Mouse (Mus musculus): ENCODE results near the gene Skap1. TPM values are rescaled to one million over a fixed set of nuclear protein-coding genes. Genes with fewer than 3 reads are reported as not detected.

Skap1 gene
- polyA plus RNA-seq, 1 experiment, result 3.0 TPM

- H3K4me1 ChIP-seq (ENCODE audit: control insufficient read depth, insufficient read depth, insufficient read length, low read length), result no peaks in the 10 kb centered on the region
- H3K27ac ChIP-seq (ENCODE audit: insufficient read depth, low read depth, low read length), result peak overlapping the region; percentile 11; the same call in 1 of the 2 replicates
- TF ChIP-seq POLR2A (IDR thresholded peaks at IDR 0.05; ENCODE audit: low read depth, low read length) (no peak), CTCF (IDR thresholded peaks at IDR 0.05; ENCODE audit: extremely low read depth, insufficient read length, insufficient replicate concordance, low read depth, low read length) (no peak)
- WGBS, result 87% methylated on average over 10 of the region's 10 CpGs
- H3K36me3 ChIP-seq (ENCODE audit: control insufficient read depth, insufficient read depth, low read length), result no peaks in the 10 kb centered on the region
- peaks cover 24% of the 10 kb centered on the region; the same call in 1 of the 2 replicates for H3K27me3 ChIP-seq (ENCODE audit: control insufficient read depth, insufficient read depth, low read length)
- peak overlapping the region; percentile 16; the same call in 1 of the 2 replicates for H3K4me3 ChIP-seq (ENCODE audit: low read depth, low read length)
Measured at GRCm38 (mm10) chr11:96465426-96466056, 1.1 kb downstream of the Skap1 start.

- Histone ChIP-seq H3K36me3 (ENCODE audit: control insufficient read depth, insufficient read depth, low read length) (no peaks in the 10 kb centered on the region), H3K4me1 (ENCODE audit: control insufficient read depth, insufficient read depth, insufficient read length, low read length) (no peaks in the 10 kb centered on the region), H3K4me3 (ENCODE audit: low read depth, low read length) (no peak overlapping the region), H3K27me3 (ENCODE audit: control insufficient read depth, insufficient read depth, low read length) (peaks cover 24% of the 10 kb centered on the region; the same call in 1 of the 2 replicates), H3K27ac (ENCODE audit: insufficient read depth, low read depth, low read length) (no peak overlapping the region)
- WGBS, result 23% methylated on average over 7 of the region's 7 CpGs
- TF ChIP-seq CTCF (IDR thresholded peaks at IDR 0.05; ENCODE audit: extremely low read depth, insufficient read length, insufficient replicate concordance, low read depth, low read length) (no peak), POLR2A (IDR thresholded peaks at IDR 0.05; ENCODE audit: low read depth, low read length) (no peak)
Measured at GRCm38 (mm10) chr11:96466382-96466781, 2.0 kb downstream of the Skap1 start.

GRCm38 (mm10) chr11:96466987-96467386 lies 2.6 kb downstream of the Skap1 start:
- TF ChIP-seq POLR2A (IDR thresholded peaks at IDR 0.05; ENCODE audit: low read depth, low read length) (no peak), CTCF (IDR thresholded peaks at IDR 0.05; ENCODE audit: extremely low read depth, insufficient read length, insufficient replicate concordance, low read depth, low read length) (no peak)
- no peak overlapping the region for H3K4me3 ChIP-seq (ENCODE audit: low read depth, low read length)
- H3K4me1 ChIP-seq (ENCODE audit: control insufficient read depth, insufficient read depth, insufficient read length, low read length), result no peaks in the 10 kb centered on the region
- H3K27me3 ChIP-seq (ENCODE audit: control insufficient read depth, insufficient read depth, low read length), result peaks cover 24% of the 10 kb centered on the region; the same call in 1 of the 2 replicates
- WGBS, result 50% methylated on average over 7 of the region's 7 CpGs
- H3K27ac ChIP-seq (ENCODE audit: insufficient read depth, low read depth, low read length), result no peak overlapping the region
- no peaks in the 10 kb centered on the region for H3K36me3 ChIP-seq (ENCODE audit: control insufficient read depth, insufficient read depth, low read length)

- TF ChIP-seq CTCF (IDR thresholded peaks at IDR 0.05; ENCODE audit: extremely low read depth, insufficient read length, insufficient replicate concordance, low read depth, low read length), result no peak
- TF ChIP-seq POLR2A (IDR thresholded peaks at IDR 0.05; ENCODE audit: low read depth, low read length), result no peak
- WGBS, result 44% methylated on average over 9 of the region's 9 CpGs
- Histone ChIP-seq H3K27ac (ENCODE audit: insufficient read depth, low read depth, low read length) (no peak overlapping the region), H3K36me3 (ENCODE audit: control insufficient read depth, insufficient read depth, low read length) (no peaks in the 10 kb centered on the region), H3K4me3 (ENCODE audit: low read depth, low read length) (no peak overlapping the region), H3K4me1 (ENCODE audit: control insufficient read depth, insufficient read depth, insufficient read length, low read length) (no peaks in the 10 kb centered on the region), H3K27me3 (ENCODE audit: control insufficient read depth, insufficient read depth, low read length) (peaks cover 21% of the 10 kb centered on the region; the same call in 1 of the 2 replicates)
Measured at GRCm38 (mm10) chr11:96468048-96468745, 3.8 kb downstream of the Skap1 start.

GRCm38 (mm10) chr11:96482711-96483110 lies 18.3 kb downstream of the Skap1 start:
- H3K36me3 ChIP-seq (ENCODE audit: control insufficient read depth, insufficient read depth, low read length), result no peaks in the 10 kb centered on the region
- WGBS, result 29% methylated on average over 3 of the region's 3 CpGs
- H3K27me3 ChIP-seq (ENCODE audit: control insufficient read depth, insufficient read depth, low read length), result no peaks in the 10 kb centered on the region
- no peak overlapping the region for H3K4me3 ChIP-seq (ENCODE audit: low read depth, low read length)
- H3K27ac ChIP-seq (ENCODE audit: insufficient read depth, low read depth, low read length), result no peak overlapping the region
- TF ChIP-seq POLR2A (IDR thresholded peaks at IDR 0.05; ENCODE audit: low read depth, low read length) (no peak), CTCF (IDR thresholded peaks at IDR 0.05; ENCODE audit: extremely low read depth, insufficient read length, insufficient replicate concordance, low read depth, low read length) (no peak)
- no peaks in the 10 kb centered on the region for H3K4me1 ChIP-seq (ENCODE audit: control insufficient read depth, insufficient read depth, insufficient read length, low read length)

- Histone ChIP-seq H3K4me1 (ENCODE audit: control insufficient read depth, insufficient read depth, insufficient read length, low read length) (no peaks in the 10 kb centered on the region), H3K4me3 (ENCODE audit: low read depth, low read length) (no peak overlapping the region), H3K27me3 (ENCODE audit: control insufficient read depth, insufficient read depth, low read length) (no peaks in the 10 kb centered on the region), H3K27ac (ENCODE audit: insufficient read depth, low read depth, low read length) (no peak overlapping the region), H3K36me3 (ENCODE audit: control insufficient read depth, insufficient read depth, low read length) (no peaks in the 10 kb centered on the region)
- TF ChIP-seq POLR2A (IDR thresholded peaks at IDR 0.05; ENCODE audit: low read depth, low read length), result no peak
- TF ChIP-seq CTCF (IDR thresholded peaks at IDR 0.05; ENCODE audit: extremely low read depth, insufficient read length, insufficient replicate concordance, low read depth, low read length), result no peak
Measured at GRCm38 (mm10) chr11:96483179-96483578, 18.8 kb downstream of the Skap1 start.

GRCm38 (mm10) chr11:96498481-96498880 lies 34.1 kb downstream of the Skap1 start:
- TF ChIP-seq POLR2A (IDR thresholded peaks at IDR 0.05; ENCODE audit: low read depth, low read length) (no peak), CTCF (IDR thresholded peaks at IDR 0.05; ENCODE audit: extremely low read depth, insufficient read length, insufficient replicate concordance, low read depth, low read length) (no peak)
- no peak overlapping the region for H3K27ac ChIP-seq (ENCODE audit: insufficient read depth, low read depth, low read length)
- 65% methylated on average over 8 of the region's 8 CpGs for WGBS
- H3K36me3 ChIP-seq (ENCODE audit: control insufficient read depth, insufficient read depth, low read length), result no peaks in the 10 kb centered on the region
- H3K4me3 ChIP-seq (ENCODE audit: low read depth, low read length), result no peak overlapping the region
- H3K27me3 ChIP-seq (ENCODE audit: control insufficient read depth, insufficient read depth, low read length), result no peaks in the 10 kb centered on the region; the same call in 1 of the 2 replicates
- H3K4me1 ChIP-seq (ENCODE audit: control insufficient read depth, insufficient read depth, insufficient read length, low read length), result no peaks in the 10 kb centered on the region

Data from small intestine, adult 2 months (tissue).